Mouse (Mus musculus) spleen, adult 18-20 months (tissue): ENCODE results near the gene Wtip.
"Not testable (repeated sequence)": the region's sequence is repeated elsewhere in the genome, so short reads cannot be mapped to it uniquely, and the experiment has no call there.

ENCODE experiments used
- DNase-seq, 2 experiments: peaks; one replicate each; pipeline ENCODE4 v3.0.0; 2022; ENCODE audit warnings: mixed read lengths in 2 of 2

Wtip gene

GRCm38 (mm10) chr7:34109190-34109589 is 23.9 kb downstream of the Wtip start:
- DNase-seq: no peak

GRCm38 (mm10) chr7:34101276-34101675 is 31.8 kb downstream of the Wtip start:
- no peak for DNase-seq

GRCm38 (mm10) chr7:34100002-34100401 is 33.1 kb downstream of the Wtip start:
- no peak for DNase-seq

- DNase-seq: no peak
These were observed 38.1 kb downstream of the Wtip start, which contains the start of gene Scgb1b30 for GRCm38 (mm10) chr7:34094911-34095481. Scgb1b30 (plus strand) TSS chr7:34095431.

- DNase-seq: not testable (repeated sequence)
These were observed 64.9 kb downstream of the Wtip start for GRCm38 (mm10) chr7:34068132-34068531.
